Mouse (Mus musculus) midbrain, postnatal 0 days (tissue): ENCODE measurements around the gene Ercc6l2. TPM values are rescaled to one million over a fixed set of nuclear protein-coding genes. Genes with fewer than 3 reads are reported as not detected.

Experiments used
- ATAC-seq: fragments of 200-750 bp; cut with Nextera tagmentation; 2 replicates; pipeline ENCODE4 v1.8.0; 2017; ENCODE audit warnings: moderate number of reproducible peaks, mild to moderate bottlenecking, moderate TSS enrichment, moderate library complexity; ENCODE audit not compliant: low FRiP score
- DNase-seq: peaks from one replicate; pipeline ENCODE4 v3.0.0-alpha.2; 2015; ENCODE audit warnings: low spot score
- H3K27ac ChIP-seq: fragments of 300-500 bp; sonication (generic); 2 replicates; pipeline ENCODE4 v1.5.1; 2014; ENCODE audit warnings: low read depth, mild to moderate bottlenecking, low read length, mixed read lengths
- H3K27me3 ChIP-seq: fragments of 300-500 bp; sonication (generic); 2 replicates; pipeline ENCODE4 v1.6.1; 2014; ENCODE audit warnings: low read length, control low read depth, mixed read lengths; ENCODE audit not compliant: insufficient read depth
- H3K36me3 ChIP-seq: fragments of 300-500 bp; sonication (generic); 2 replicates; pipeline ENCODE4 v1.6.1; 2014; ENCODE audit warnings: low read length, control low read depth, mixed read lengths; ENCODE audit not compliant: insufficient read depth
- H3K4me1 ChIP-seq: fragments of 300-500 bp; sonication (generic); 2 replicates; pipeline ENCODE4 v1.6.1; 2014; ENCODE audit warnings: mild to moderate bottlenecking, control low read depth, antibody characterized with exemption, low read length, mixed read lengths; ENCODE audit not compliant: insufficient read depth
- H3K4me2 ChIP-seq: fragments of 300-500 bp; sonication (generic); 2 replicates; pipeline ENCODE4 v1.6.1; 2014; ENCODE audit warnings: low read depth, mild to moderate bottlenecking, low read length, mixed read lengths; ENCODE audit not compliant: poor library complexity, severe bottlenecking
- H3K4me3 ChIP-seq: fragments of 300-500 bp; sonication (generic); 2 replicates; pipeline ENCODE4 v1.5.1; 2014; ENCODE audit warnings: low read depth, mild to moderate bottlenecking, low read length, moderate library complexity
- H3K9ac ChIP-seq: fragments of 300-500 bp; sonication (generic); replicated peaks from 2 replicates; pipeline ENCODE4 v1.6.1; 2014; ENCODE audit warnings: mild to moderate bottlenecking, low read length, moderate library complexity, mixed read lengths; ENCODE audit not compliant: poor library complexity, severe bottlenecking
- H3K9me3 ChIP-seq: fragments of 300-500 bp; sonication (generic); 2 replicates; pipeline ENCODE4 v1.6.1; 2016; ENCODE audit warnings: low read length, control low read depth
- CTCF ChIP-seq: IDR thresholded peaks from 2 replicates; pipeline ENCODE4 v1.5.1; 2016; ENCODE audit warnings: antibody characterized with exemption, mild to moderate bottlenecking
- WGBS: fragments of 180-500 bp; shearing (Covaris S2); extraction: QIAGEN DNeasy Blood & Tissue Kit; methylation state at CpG from one replicate; pipeline ENCODE4 v1.1.7; 2014; 5-methylcytosine and 5-hydroxymethylcytosine counted together
- polyA plus RNA-seq: library from polyadenylated mRNA; unstranded; fragments of >200 nt; fragmentation: Nextera tagmentation; extraction: Ambion mirVana; gene quantifications from 2 replicates; pipeline ENCODE4 v1.2.1, GENCODE M21; 2015
- total RNA-seq: library from RNA; depleted of rRNA; stranded (reverse); fragments of >200 nt; gene quantifications from 2 replicates; pipeline ENCODE4 v1.2.3, GENCODE M21; 2014

Gene Ercc6l2
- total and polyA plus RNA-seq, 2 experiments from 2014 or later = 11.8 to 13.5 TPM

- Histone ChIP-seq H3K27ac (no peak overlapping the region), H3K4me1 (no peaks in the 10 kb centered on the region), H3K36me3 (no peaks in the 10 kb centered on the region), H3K4me2 (no peak overlapping the region), H3K4me3 (no peak overlapping the region), H3K9me3 (no peaks in the 10 kb centered on the region), H3K9ac (no peak overlapping the region), H3K27me3 (no peaks in the 10 kb centered on the region)
- TF ChIP-seq CTCF = no peak
- DNase-seq (no peak), ATAC-seq (no peak)
- 96% methylated on average over 2 of the region's 2 CpGs for WGBS
Measured at GRCm38 (mm10) chr13:63792234-63792831, 22.7 kb upstream of the Ercc6l2 start.

- Histone ChIP-seq H3K4me3 (no peak overlapping the region), H3K9ac (no peak overlapping the region), H3K27me3 (no peaks in the 10 kb centered on the region), H3K36me3 (no peaks in the 10 kb centered on the region), H3K4me1 (no peaks in the 10 kb centered on the region), H3K27ac (no peak overlapping the region), H3K4me2 (no peak overlapping the region), H3K9me3 (no peaks in the 10 kb centered on the region)
- WGBS = 79% methylated on average over 7 of the region's 7 CpGs
- no peak for DNase-seq
- no peak for TF ChIP-seq CTCF
- no peak for ATAC-seq
Measured at GRCm38 (mm10) chr13:63793345-63794308, 21.4 kb upstream of the Ercc6l2 start.

GRCm38 (mm10) chr13:63798677-63799076 is 16.4 kb upstream of the Ercc6l2 start:
- WGBS = 81% methylated on average over 3 of the region's 3 CpGs

GRCm38 (mm10) chr13:63799940-63800339 is 15.1 kb upstream of the Ercc6l2 start:
- Histone ChIP-seq H3K4me1 (no peaks in the 10 kb centered on the region), H3K9me3 (no peaks in the 10 kb centered on the region), H3K4me2 (no peak overlapping the region), H3K9ac (no peak overlapping the region), H3K27me3 (no peaks in the 10 kb centered on the region), H3K27ac (no peak overlapping the region), H3K4me3 (no peak overlapping the region), H3K36me3 (no peaks in the 10 kb centered on the region)
- 55% methylated on average over 1 of the region's 1 CpGs for WGBS
- ATAC-seq (no peak), DNase-seq (no peak)
- no peak for TF ChIP-seq CTCF

More at GRCm38 (mm10) chr13:63798677-63799076, 16.4 kb upstream of the Ercc6l2 start:
- no peaks in the 10 kb centered on the region for H3K36me3 ChIP-seq
- H3K27me3 ChIP-seq = no peaks in the 10 kb centered on the region
- ATAC-seq (no peak), DNase-seq (no peak)
- H3K4me1 ChIP-seq = no peaks in the 10 kb centered on the region
- no peak for TF ChIP-seq CTCF
- H3K27ac ChIP-seq = no peak overlapping the region
- no peak overlapping the region for H3K4me2 ChIP-seq
- H3K9me3 ChIP-seq = no peaks in the 10 kb centered on the region
- H3K9ac ChIP-seq = no peak overlapping the region
- no peak overlapping the region for H3K4me3 ChIP-seq

- no peak for DNase-seq
- 98% methylated on average over 1 of the region's 1 CpGs for WGBS
Measured at GRCm38 (mm10) chr13:63801289-63801688, 13.8 kb upstream of the Ercc6l2 start.

GRCm38 (mm10) chr13:63807233-63807632 is 7.8 kb upstream of the Ercc6l2 start:
- TF ChIP-seq CTCF = no peak
- 68% methylated on average over 1 of the region's 1 CpGs for WGBS
- no peak overlapping the region for H3K27ac ChIP-seq
- ATAC-seq (no peak), DNase-seq (no peak)
- no peaks in the 10 kb centered on the region for H3K36me3 ChIP-seq
- no peak overlapping the region for H3K9ac ChIP-seq
- H3K4me2 ChIP-seq = no peak overlapping the region
- H3K4me1 ChIP-seq = no peaks in the 10 kb centered on the region
- no peak overlapping the region for H3K4me3 ChIP-seq
- H3K9me3 ChIP-seq = no peaks in the 10 kb centered on the region
- H3K27me3 ChIP-seq = no peaks in the 10 kb centered on the region

More at GRCm38 (mm10) chr13:63801289-63801688, 13.8 kb upstream of the Ercc6l2 start:
- Histone ChIP-seq H3K27ac (no peak overlapping the region), H3K27me3 (no peaks in the 10 kb centered on the region), H3K4me3 (no peak overlapping the region), H3K36me3 (no peaks in the 10 kb centered on the region), H3K9ac (no peak overlapping the region), H3K9me3 (no peaks in the 10 kb centered on the region), H3K4me2 (no peak overlapping the region), H3K4me1 (no peaks in the 10 kb centered on the region)
- no peak for ATAC-seq
- no peak for TF ChIP-seq CTCF
